Mouse (Mus musculus) induced T-regulatory cell, adult 2 months (primary cell): ENCODE measurements around the gene Gm21812.
"Not testable (repeated sequence)": the region's sequence is repeated elsewhere in the genome, so short reads cannot be mapped to it uniquely, and the experiment has no call there.

Source experiments
- DNase-seq: peaks from one replicate; pipeline ENCODE4 v3.0.0-alpha.2; 2012; ENCODE audit warnings: low read depth

Gm21812 gene

GRCm38 (mm10) chrY:9347084-9347483 is at the start of gene Gm21812:
Gene Gm21812 (minus strand): TSS chrY:9347184.
- not testable (repeated sequence) for DNase-seq
